Mouse (Mus musculus) limb, embryonic 11.5 days (tissue): ENCODE data around the gene Ndufb7. TPM values are rescaled to one million over a fixed set of nuclear protein-coding genes. Genes with fewer than 3 reads are reported as not detected.
"Not testable (repeated sequence)": the region's sequence is repeated elsewhere in the genome, so short reads cannot be mapped to it uniquely, and the experiment has no call there.

ENCODE experiments used
- ATAC-seq: fragments of 200-750 bp; cut with Nextera tagmentation; 2 replicates; pipeline ENCODE4 v1.8.0; 2017; ENCODE audit warnings: low read depth; ENCODE audit not compliant: insufficient number of reproducible peaks, low FRiP score, low TSS enrichment
- DNase-seq: peaks from one replicate; pipeline ENCODE4 v3.0.0-alpha.2; 2015; ENCODE audit warnings: low spot score
- H3K27ac ChIP-seq: fragments of 300-500 bp; sonication (generic); replicated peaks from 2 replicates; pipeline ENCODE4 v1.5.1; 2014; ENCODE audit warnings: low read depth, mild to moderate bottlenecking, low read length
- H3K27me3 ChIP-seq: fragments of 300-500 bp; sonication (generic); 2 replicates; pipeline ENCODE4 v1.6.1; 2014; ENCODE audit warnings: mild to moderate bottlenecking, low read length, mixed read lengths; ENCODE audit not compliant: control insufficient read depth, insufficient read depth
- H3K36me3 ChIP-seq: fragments of 300-500 bp; sonication (generic); 2 replicates; pipeline ENCODE4 v1.6.1; 2014; ENCODE audit warnings: mild to moderate bottlenecking, low read length, moderate library complexity, mixed read lengths; ENCODE audit not compliant: control insufficient read depth, insufficient read depth
- H3K4me1 ChIP-seq: fragments of 300-500 bp; sonication (generic); 2 replicates; pipeline ENCODE4 v1.6.1; 2014; ENCODE audit warnings: low read length, mixed read lengths; ENCODE audit not compliant: control insufficient read depth, insufficient read depth
- H3K4me2 ChIP-seq: fragments of 300-500 bp; sonication (generic); 2 replicates; pipeline ENCODE4 v1.6.1; 2014; ENCODE audit warnings: low read depth, mild to moderate bottlenecking, moderate library complexity; ENCODE audit not compliant: severe bottlenecking
- H3K4me3 ChIP-seq: fragments of 300-500 bp; sonication (generic); 2 replicates; pipeline ENCODE4 v1.5.1; 2014; ENCODE audit warnings: low read depth, low read length
- H3K9ac ChIP-seq: fragments of 300-500 bp; sonication (generic); 2 replicates; pipeline ENCODE4 v1.6.1; 2014; ENCODE audit warnings: mild to moderate bottlenecking, low read length
- H3K9me3 ChIP-seq: fragments of 300-500 bp; sonication (generic); 2 replicates; pipeline ENCODE4 v1.6.1; 2016; ENCODE audit warnings: low read length; ENCODE audit not compliant: control insufficient read depth
- WGBS: fragments of 180-500 bp; shearing (Covaris S2); extraction: QIAGEN DNeasy Blood & Tissue Kit; methylation state at CpG from one replicate; pipeline ENCODE4 v1.1.7; 2014; 5-methylcytosine and 5-hydroxymethylcytosine counted together
- polyA plus RNA-seq: library from polyadenylated mRNA; unstranded; fragments of >200 nt; fragmentation: Nextera tagmentation; extraction: Ambion mirVana; gene quantifications from 2 replicates; pipeline ENCODE4 v1.2.1, GENCODE M21; 2014

The Ndufb7 gene
- 331 and 339 TPM in 2 replicates for polyA plus RNA-seq

DNA sequence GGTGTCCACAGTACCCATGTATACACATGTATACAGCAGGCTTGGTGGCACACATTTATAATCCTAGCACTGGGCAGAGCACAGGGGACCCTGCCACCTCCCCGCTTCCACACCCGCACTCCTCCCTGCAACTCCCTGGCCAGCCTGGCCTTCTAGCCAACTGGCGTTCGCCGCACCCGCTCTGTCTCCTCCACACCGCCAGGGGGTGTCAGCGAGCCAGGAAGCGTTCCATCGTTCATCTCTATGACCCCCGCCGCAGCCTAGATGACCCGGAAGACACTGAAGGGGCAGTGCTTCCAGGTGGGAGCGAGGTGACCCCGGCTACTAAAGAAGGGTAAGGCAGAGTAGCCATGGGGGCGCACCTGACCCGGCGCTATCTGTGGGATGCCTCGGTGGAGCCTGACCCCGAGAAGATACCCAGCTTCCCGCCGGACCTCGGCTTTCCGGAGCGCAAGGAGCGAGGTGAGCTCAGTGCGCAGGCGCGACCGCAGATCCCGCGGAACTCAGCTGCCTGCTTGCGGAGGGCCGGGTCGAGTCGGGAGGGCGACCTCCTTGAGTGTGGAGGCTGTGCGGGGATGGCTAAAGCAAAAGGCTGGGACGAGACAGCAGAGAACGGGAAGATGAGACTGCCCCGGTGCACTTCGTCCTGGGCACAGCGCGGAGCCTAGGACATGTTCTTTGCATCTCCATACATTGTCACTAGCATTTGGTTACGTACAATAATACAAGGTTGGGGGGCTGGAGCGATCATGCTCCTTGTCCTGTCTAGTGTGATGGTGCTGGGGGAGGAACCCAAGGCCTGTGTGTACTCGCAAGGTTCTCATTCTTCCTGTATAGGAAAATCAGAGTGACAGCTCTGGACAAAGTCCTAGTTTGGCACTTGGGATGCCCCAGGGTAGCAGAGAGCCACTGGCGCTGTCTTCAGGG lies at the start of gene Ndufb7:
Ndufb7 (plus strand) TSS at position 203 of the 927 bp plus-strand sequence.
- Histone ChIP-seq H3K9ac (peak within 1 kb of the TSS; percentile 60), H3K27me3 (no peaks in the 10 kb centered on the region), H3K4me1 (peaks cover 4% of the 10 kb centered on the region; the same call in 1 of the 2 replicates), H3K27ac (no peak within 1 kb of the TSS), H3K4me2 (peak within 1 kb of the TSS; percentile 88), H3K4me3 (peak within 1 kb of the TSS; percentile 61), H3K36me3 (peaks cover 14% of the 10 kb centered on the region), H3K9me3 (no peaks in the 10 kb centered on the region)
- 1% methylated on average over 48 of the region's 48 CpGs for WGBS
- DNase-seq (peak; percentile 98), ATAC-seq (peak; percentile 85)

DNA sequence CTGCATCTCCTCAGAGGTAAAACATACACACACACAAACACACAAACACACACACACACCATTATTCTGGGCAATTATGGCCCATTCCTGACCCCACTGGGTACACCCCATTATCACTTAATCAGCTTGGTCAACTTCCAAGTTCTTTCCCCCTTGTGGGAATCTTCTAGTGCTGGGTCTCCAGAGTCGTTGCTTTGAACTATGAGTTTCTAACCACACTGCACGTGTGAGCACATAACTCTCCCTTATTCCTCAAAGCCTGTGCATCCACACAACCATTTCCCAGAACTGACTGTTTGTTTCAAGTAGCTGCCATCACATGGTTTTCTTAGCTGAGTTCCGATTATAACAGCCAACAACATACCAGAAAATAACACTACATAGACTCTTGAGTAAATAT lies 46.0 kb upstream of the Ndufb7 start:
- no peak for DNase-seq
- WGBS: 76% methylated on average over 3 of the region's 3 CpGs
- H3K27me3 ChIP-seq: no peaks in the 10 kb centered on the region

GRCm38 (mm10) chr8:83520907-83521306 lies 45.6 kb upstream of the Ndufb7 start:
- not testable (repeated sequence) for H3K36me3 ChIP-seq, H3K4me1 ChIP-seq, H3K4me2 ChIP-seq, DNase-seq, ATAC-seq, H3K27ac ChIP-seq, H3K9ac ChIP-seq, H3K27me3 ChIP-seq, H3K4me3 ChIP-seq, H3K9me3 ChIP-seq
- WGBS: 79% methylated on average over 3 of the region's 3 CpGs

More for the DNA sequence above, 46.0 kb upstream of the Ndufb7 start:
- H3K4me3 ChIP-seq: no peak overlapping the region
- no peaks in the 10 kb centered on the region for H3K9me3 ChIP-seq
- no peak overlapping the region for H3K27ac ChIP-seq
- no peaks in the 10 kb centered on the region for H3K4me1 ChIP-seq
- H3K4me2 ChIP-seq: no peak overlapping the region
- no peaks in the 10 kb centered on the region for H3K36me3 ChIP-seq
- no peak overlapping the region for H3K9ac ChIP-seq
- no peak for ATAC-seq

DNA sequence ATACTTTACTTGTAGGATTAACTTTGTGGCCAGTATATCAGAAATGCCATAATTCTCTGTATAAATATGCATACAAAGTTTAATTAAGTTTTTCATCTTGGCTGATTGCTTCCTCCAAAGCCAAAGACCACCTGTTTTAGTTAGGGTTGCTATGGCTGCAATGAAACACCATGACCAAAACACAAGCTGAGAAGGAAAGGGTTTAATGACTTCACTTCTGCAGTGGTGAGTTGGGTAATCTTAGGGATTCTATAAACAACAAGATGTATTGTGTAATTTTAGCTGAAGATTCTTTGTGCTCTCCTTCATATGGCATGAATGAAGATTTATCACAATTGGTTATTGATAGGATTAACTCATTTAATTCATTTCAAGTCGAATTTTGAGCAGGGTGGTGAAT lies 45.2 kb upstream of the Ndufb7 start:
- 44% methylated on average over 1 of the region's 1 CpGs for WGBS

DNA sequence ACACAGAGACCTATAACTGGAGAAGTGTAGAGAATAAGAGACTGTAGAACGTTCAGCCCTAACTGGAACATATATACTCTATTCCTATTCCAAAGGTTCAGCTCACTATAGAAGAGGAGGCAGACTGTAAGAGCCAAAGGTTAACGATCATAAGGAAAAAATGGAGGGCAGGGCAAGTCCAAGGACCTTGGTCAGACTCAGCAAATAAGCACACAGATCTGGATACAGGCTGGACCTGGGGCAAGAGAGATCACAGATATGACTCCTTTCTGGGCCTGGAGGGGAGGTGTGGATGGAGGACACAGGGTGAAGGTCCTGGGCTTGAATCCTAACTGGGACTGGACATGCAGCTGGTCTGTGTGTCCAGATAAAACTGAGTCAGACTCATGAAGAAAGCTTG lies 31.7 kb upstream of the Ndufb7 start:
- DNase-seq: no peak
- no peaks in the 10 kb centered on the region for H3K9me3 ChIP-seq
- no peak overlapping the region for H3K4me2 ChIP-seq
- no peak overlapping the region for H3K4me3 ChIP-seq
- ATAC-seq: no peak
- 88% methylated on average over 2 of the region's 2 CpGs for WGBS
- no peak overlapping the region for H3K27ac ChIP-seq
- H3K27me3 ChIP-seq: no peaks in the 10 kb centered on the region
- H3K36me3 ChIP-seq: no peaks in the 10 kb centered on the region
- no peaks in the 10 kb centered on the region for H3K4me1 ChIP-seq
- H3K9ac ChIP-seq: no peak overlapping the region

More for the DNA sequence above, 45.2 kb upstream of the Ndufb7 start:
- no peaks in the 10 kb centered on the region for H3K4me1 ChIP-seq
- DNase-seq: no peak
- no peak for ATAC-seq
- no peak overlapping the region for H3K4me3 ChIP-seq
- no peaks in the 10 kb centered on the region for H3K27me3 ChIP-seq
- no peaks in the 10 kb centered on the region for H3K9me3 ChIP-seq
- H3K36me3 ChIP-seq: no peaks in the 10 kb centered on the region
- no peak overlapping the region for H3K27ac ChIP-seq
- no peak overlapping the region for H3K4me2 ChIP-seq
- no peak overlapping the region for H3K9ac ChIP-seq

DNA sequence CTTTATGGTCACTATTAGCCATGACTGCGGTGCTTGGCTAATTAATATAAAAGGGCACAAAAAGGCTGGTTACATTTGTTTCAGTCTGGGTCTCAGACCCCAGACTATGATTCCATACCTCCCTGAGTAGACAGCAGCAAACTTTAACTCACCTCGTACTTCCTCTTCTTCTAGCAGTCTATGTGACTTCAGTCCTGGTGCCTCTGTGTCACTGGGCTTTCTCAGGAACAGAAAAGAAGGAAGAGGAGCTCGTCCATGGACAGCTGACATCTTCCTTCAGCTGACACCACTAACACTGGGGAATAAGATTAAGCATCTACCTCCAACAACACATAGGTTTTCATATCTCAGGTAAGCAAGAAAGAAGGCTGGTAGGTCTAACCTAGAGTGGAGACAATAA lies 30.7 kb upstream of the Ndufb7 start, which contains the start of gene Olfr370:
Olfr370 (plus strand) TSS at position 45 of the 400 bp plus-strand sequence.
- H3K27ac ChIP-seq: no peak within 1 kb of the TSS
- no peak within 1 kb of the TSS for H3K4me3 ChIP-seq
- WGBS: 85% methylated on average over 3 of the region's 3 CpGs
- H3K4me2 ChIP-seq: no peak within 1 kb of the TSS
- no peak within 1 kb of the TSS for H3K9ac ChIP-seq
- no peaks in the 10 kb centered on the region for H3K27me3 ChIP-seq
- H3K9me3 ChIP-seq: no peaks in the 10 kb centered on the region
- H3K4me1 ChIP-seq: no peaks in the 10 kb centered on the region
- DNase-seq (no peak), ATAC-seq (no peak)
- no peaks in the 10 kb centered on the region for H3K36me3 ChIP-seq

- 0 out of 2 replicates have a peak, but pooled peaks cover 2% of the 10 kb centered on the region for H3K4me1 ChIP-seq
- H3K4me3 ChIP-seq: no peak overlapping the region
- no peaks in the 10 kb centered on the region for H3K36me3 ChIP-seq
- H3K27me3 ChIP-seq: no peaks in the 10 kb centered on the region
- DNase-seq (no peak), ATAC-seq (no peak)
- no peaks in the 10 kb centered on the region for H3K9me3 ChIP-seq
- H3K4me2 ChIP-seq: no peak overlapping the region
- H3K27ac ChIP-seq: no peak overlapping the region
- no peak overlapping the region for H3K9ac ChIP-seq
- 78% methylated on average over 3 of the region's 3 CpGs for WGBS
Observed at GRCm38 (mm10) chr8:83562669-83563068, 3.8 kb upstream of the Ndufb7 start.

DNA sequence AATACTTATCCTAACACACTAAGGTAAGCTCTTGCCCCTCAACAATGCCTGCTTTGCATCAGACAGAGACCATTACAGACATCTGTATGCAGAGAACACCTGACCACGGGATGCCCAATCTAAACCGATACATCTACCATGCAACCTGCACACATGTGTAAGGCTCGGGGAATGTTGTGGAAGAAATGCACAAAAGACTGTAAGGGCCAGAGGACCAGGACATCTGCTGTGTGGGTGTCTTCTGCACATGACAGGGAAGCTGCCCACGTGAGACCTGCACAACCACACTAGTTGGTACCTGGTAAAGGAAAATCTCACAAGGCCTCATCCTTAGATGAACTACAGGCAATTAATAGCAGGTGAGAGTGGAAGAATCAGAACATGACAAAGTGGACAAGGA lies 3.2 kb upstream of the Ndufb7 start:
- ATAC-seq: no peak
- 76% methylated on average over 4 of the region's 4 CpGs for WGBS
- Histone ChIP-seq H3K4me2 (no peak overlapping the region), H3K9ac (no peak overlapping the region), H3K4me1 (peaks cover 4% of the 10 kb centered on the region; the same call in 1 of the 2 replicates), H3K9me3 (no peaks in the 10 kb centered on the region), H3K4me3 (no peak overlapping the region), H3K27ac (no peak overlapping the region), H3K36me3 (no peaks in the 10 kb centered on the region), H3K27me3 (no peaks in the 10 kb centered on the region)
- no peak for DNase-seq
